Mouse (Mus musculus) liver, embryonic 13.5 days (tissue): Measurements from ENCODE around the gene Tbcc. TPM values are rescaled to one million over a fixed set of nuclear protein-coding genes. Genes with fewer than 3 reads are reported as not detected.

ENCODE experiments used
- ATAC-seq: fragments of 200-750 bp; cut with Nextera tagmentation; 2 replicates; pipeline ENCODE4 v1.8.0; 2017; ENCODE audit warnings: low read depth, mild to moderate bottlenecking, moderate number of reproducible peaks, moderate library complexity
- DNase-seq: peaks from one replicate; pipeline ENCODE4 v3.0.0; 2022
- H3K27ac ChIP-seq: fragments of 300-500 bp; sonication (generic); 2 replicates; pipeline ENCODE4 v1.5.1; 2015; ENCODE audit warnings: moderate library complexity, mild to moderate bottlenecking, inconsistent platforms
- H3K27me3 ChIP-seq: fragments of 300-500 bp; sonication (generic); 2 replicates; pipeline ENCODE4 v1.6.1; 2015; ENCODE audit warnings: mild to moderate bottlenecking, inconsistent platforms
- H3K36me3 ChIP-seq: fragments of 300-500 bp; sonication (generic); 2 replicates; pipeline ENCODE4 v1.6.1; 2015; ENCODE audit warnings: mild to moderate bottlenecking, inconsistent platforms
- H3K4me1 ChIP-seq: fragments of 300-500 bp; sonication (generic); replicated peaks from 2 replicates; pipeline ENCODE4 v1.6.1; 2015; ENCODE audit warnings: inconsistent platforms
- H3K4me2 ChIP-seq: fragments of 300-500 bp; sonication (generic); 2 replicates; pipeline ENCODE4 v1.6.1; 2015; ENCODE audit warnings: inconsistent platforms, mild to moderate bottlenecking, moderate library complexity
- H3K4me3 ChIP-seq: fragments of 300-500 bp; sonication (generic); replicated peaks from 2 replicates; pipeline ENCODE4 v1.5.1; 2015; ENCODE audit warnings: mild to moderate bottlenecking, inconsistent platforms
- H3K9ac ChIP-seq: fragments of 300-500 bp; sonication (generic); 2 replicates; pipeline ENCODE4 v1.6.1; 2015; ENCODE audit warnings: mild to moderate bottlenecking, inconsistent platforms
- H3K9me3 ChIP-seq: fragments of 300-500 bp; sonication (generic); replicated peaks from 2 replicates; pipeline ENCODE4 v1.6.1; 2016; ENCODE audit warnings: inconsistent platforms
- WGBS: fragments of 180-500 bp; shearing (Covaris S2); methylation state at CpG from one replicate; pipeline ENCODE4 v1.1.7; 2015; ENCODE audit not compliant: insufficient replicate concordance; 5-methylcytosine and 5-hydroxymethylcytosine counted together
- polyA plus RNA-seq: library from polyadenylated mRNA; unstranded; fragments of >200 nt; fragmentation: Nextera tagmentation; extraction: Ambion mirVana; gene quantifications from 2 replicates; pipeline ENCODE4 v1.2.1, GENCODE M21; 2015

The Tbcc gene
- polyA plus RNA-seq, 1 experiment from 2014 or later, result 24.9 TPM

- Histone ChIP-seq H3K4me3 (peak overlapping the region; percentile 43), H3K4me1 (peaks cover 83% of the 10 kb centered on the region), H3K27me3 (no peaks in the 10 kb centered on the region), H3K9me3 (no peaks in the 10 kb centered on the region), H3K27ac (peak overlapping the region; percentile 79), H3K36me3 (no peaks in the 10 kb centered on the region), H3K9ac (peak overlapping the region; percentile 58), H3K4me2 (peak overlapping the region; percentile 70)
- DNase-seq, result peak; percentile 30
- peak; percentile 26; the same call in 1 of the 2 replicates for ATAC-seq
- WGBS, result 35% methylated on average over 11 of the region's 11 CpGs
These were observed 5.1 kb upstream of the Tbcc start for GRCm38 (mm10) chr17:46885218-46885909.

- Histone ChIP-seq H3K9ac (peak overlapping the region; percentile 58), H3K27me3 (no peaks in the 10 kb centered on the region), H3K4me1 (peaks cover 84% of the 10 kb centered on the region), H3K27ac (peak overlapping the region; percentile 79), H3K36me3 (no peaks in the 10 kb centered on the region), H3K4me3 (peak overlapping the region; percentile 43), H3K4me2 (peak overlapping the region; percentile 70), H3K9me3 (no peaks in the 10 kb centered on the region)
- 12% methylated on average over 17 of the region's 17 CpGs for WGBS
- ATAC-seq (peak; percentile 48), DNase-seq (peak; percentile 57)
These were observed 4.4 kb upstream of the Tbcc start for GRCm38 (mm10) chr17:46885910-46886643.

GRCm38 (mm10) chr17:46888511-46889212, 1.8 kb upstream of the Tbcc start:
- peak overlapping the region; percentile 91 for H3K4me3 ChIP-seq
- ATAC-seq (no peak), DNase-seq (peak; percentile 40)
- H3K4me2 ChIP-seq, result peak overlapping the region; percentile 99
- peak overlapping the region; percentile 82 for H3K9ac ChIP-seq
- no peaks in the 10 kb centered on the region for H3K9me3 ChIP-seq
- H3K4me1 ChIP-seq, result peaks cover 88% of the 10 kb centered on the region
- 22% methylated on average over 16 of the region's 16 CpGs for WGBS
- H3K36me3 ChIP-seq, result peaks cover 8% of the 10 kb centered on the region
- H3K27me3 ChIP-seq, result no peaks in the 10 kb centered on the region
- peak overlapping the region; percentile 93 for H3K27ac ChIP-seq

- under 1% methylated on average over 44 of the region's 44 CpGs for WGBS
- peak overlapping the region; percentile 91 for H3K4me3 ChIP-seq
- no peaks in the 10 kb centered on the region for H3K27me3 ChIP-seq
These were observed 917 bp upstream of the Tbcc start for GRCm38 (mm10) chr17:46889450-46890084.

GRCm38 (mm10) chr17:46890843-46891594, 535 bp downstream of the Tbcc start:
- H3K36me3 ChIP-seq, result peaks cover 11% of the 10 kb centered on the region

More at GRCm38 (mm10) chr17:46889450-46890084, 917 bp upstream of the Tbcc start:
- ATAC-seq, result peak; percentile 14
- peaks cover 11% of the 10 kb centered on the region for H3K36me3 ChIP-seq
- H3K9ac ChIP-seq, result peak overlapping the region; percentile 82
- peak overlapping the region; percentile 99 for H3K4me2 ChIP-seq
- peak overlapping the region; percentile 93 for H3K27ac ChIP-seq
- H3K9me3 ChIP-seq, result no peaks in the 10 kb centered on the region
- peak; percentile 50 for DNase-seq
- peaks cover 82% of the 10 kb centered on the region for H3K4me1 ChIP-seq

GRCm38 (mm10) chr17:46895426-46895825, 4.9 kb downstream of the Tbcc start:
- Histone ChIP-seq H3K9ac (no peak overlapping the region), H3K27me3 (no peaks in the 10 kb centered on the region), H3K4me1 (peaks cover 30% of the 10 kb centered on the region), H3K27ac (no peak overlapping the region), H3K4me2 (no peak overlapping the region), H3K4me3 (no peak overlapping the region), H3K9me3 (no peaks in the 10 kb centered on the region), H3K36me3 (peaks cover 11% of the 10 kb centered on the region)
- 85% methylated on average over 9 of the region's 9 CpGs for WGBS
- DNase-seq (no peak), ATAC-seq (no peak)

More at GRCm38 (mm10) chr17:46890843-46891594, 535 bp downstream of the Tbcc start:
- Histone ChIP-seq H3K4me1 (peaks cover 67% of the 10 kb centered on the region), H3K9me3 (no peaks in the 10 kb centered on the region), H3K9ac (peak overlapping the region; percentile 94), H3K27me3 (no peaks in the 10 kb centered on the region), H3K27ac (peak overlapping the region; percentile 86), H3K4me2 (peak overlapping the region; percentile 100), H3K4me3 (peak overlapping the region; percentile 91)
- DNase-seq (peak; percentile 35), ATAC-seq (peak; percentile 42)
- 2% methylated on average over 63 of the region's 64 CpGs for WGBS

GRCm38 (mm10) chr17:46897221-46897950, 6.9 kb downstream of the Tbcc start:
- no peaks in the 10 kb centered on the region for H3K27me3 ChIP-seq
- no peak overlapping the region for H3K27ac ChIP-seq
- DNase-seq (no peak), ATAC-seq (no peak)
- H3K9me3 ChIP-seq, result no peaks in the 10 kb centered on the region
- peaks cover 16% of the 10 kb centered on the region for H3K4me1 ChIP-seq
- H3K9ac ChIP-seq, result no peak overlapping the region
- no peak overlapping the region for H3K4me3 ChIP-seq
- 48% methylated on average over 13 of the region's 13 CpGs for WGBS
- H3K36me3 ChIP-seq, result peaks cover 7% of the 10 kb centered on the region
- H3K4me2 ChIP-seq, result no peak overlapping the region

GRCm38 (mm10) chr17:46900941-46901340, 10.5 kb downstream of the Tbcc start:
- 45% methylated on average over 2 of the region's 2 CpGs for WGBS

GRCm38 (mm10) chr17:46903876-46904490, 13.5 kb downstream of the Tbcc start:
- Histone ChIP-seq H3K27me3 (no peaks in the 10 kb centered on the region), H3K9me3 (no peaks in the 10 kb centered on the region), H3K4me1 (peaks cover 3% of the 10 kb centered on the region; the same call in 1 of the 2 replicates), H3K4me3 (no peak overlapping the region), H3K9ac (no peak overlapping the region), H3K27ac (no peak overlapping the region), H3K36me3 (no peaks in the 10 kb centered on the region), H3K4me2 (no peak overlapping the region)
- DNase-seq (peak; percentile 60), ATAC-seq (peak; percentile 51; the same call in 1 of the 2 replicates)
- 18% methylated on average over 19 of the region's 19 CpGs for WGBS

More at GRCm38 (mm10) chr17:46900941-46901340, 10.5 kb downstream of the Tbcc start:
- Histone ChIP-seq H3K4me2 (no peak overlapping the region), H3K27ac (no peak overlapping the region), H3K9me3 (no peaks in the 10 kb centered on the region), H3K36me3 (no peaks in the 10 kb centered on the region), H3K9ac (no peak overlapping the region), H3K4me1 (peaks cover 3% of the 10 kb centered on the region; the same call in 1 of the 2 replicates), H3K4me3 (no peak overlapping the region), H3K27me3 (no peaks in the 10 kb centered on the region)
- ATAC-seq (no peak), DNase-seq (no peak)
